Mouse (Mus musculus): ENCODE data around the gene Spon1. TPM values are rescaled to one million over a fixed set of nuclear protein-coding genes. Genes with fewer than 3 reads are reported as not detected.

Spon1 gene
- polyA plus RNA-seq, 2 experiments = 9.0 to 13.8 TPM

GRCm38 (mm10) chr7:113986406-113987134 is 220.8 kb downstream of the Spon1 start:
- no peak overlapping the region for H3K9ac ChIP-seq (ENCODE audit: low read depth, low read length, severe bottlenecking)
- H3K4me3 ChIP-seq (replicated peaks; ENCODE audit: low read length) = no peak overlapping the region
- ATAC-seq (ENCODE audit: low FRiP score, low read depth) = no peak
- no peaks in the 10 kb centered on the region for H3K36me3 ChIP-seq (ENCODE audit: control insufficient read depth, insufficient read depth, low read length)
- H3K4me1 ChIP-seq (ENCODE audit: control insufficient read depth, insufficient read depth, low read length) = no peaks in the 10 kb centered on the region
- no peaks in the 10 kb centered on the region for H3K27me3 ChIP-seq (ENCODE audit: control insufficient read depth, insufficient read depth, low read length)
- no peak overlapping the region for H3K27ac ChIP-seq (replicated peaks; ENCODE audit: low read depth, low read length)
- 79% methylated on average over 10 of the region's 10 CpGs for WGBS
- TF ChIP-seq POLR2A (IDR thresholded peaks at IDR 0.05; ENCODE audit: borderline replicate concordance, extremely low read depth, insufficient read depth, insufficient read length) = no peak
- no peak overlapping the region for H3K4me2 ChIP-seq (replicated peaks; ENCODE audit: low read depth, low read length, severe bottlenecking)
- no peak for DNase-seq (ENCODE audit: low spot score)
- H3K9me3 ChIP-seq (ENCODE audit: control insufficient read depth, low read length) = peaks cover 5% of the 10 kb centered on the region; the same call in 1 of the 2 replicates

DNA sequence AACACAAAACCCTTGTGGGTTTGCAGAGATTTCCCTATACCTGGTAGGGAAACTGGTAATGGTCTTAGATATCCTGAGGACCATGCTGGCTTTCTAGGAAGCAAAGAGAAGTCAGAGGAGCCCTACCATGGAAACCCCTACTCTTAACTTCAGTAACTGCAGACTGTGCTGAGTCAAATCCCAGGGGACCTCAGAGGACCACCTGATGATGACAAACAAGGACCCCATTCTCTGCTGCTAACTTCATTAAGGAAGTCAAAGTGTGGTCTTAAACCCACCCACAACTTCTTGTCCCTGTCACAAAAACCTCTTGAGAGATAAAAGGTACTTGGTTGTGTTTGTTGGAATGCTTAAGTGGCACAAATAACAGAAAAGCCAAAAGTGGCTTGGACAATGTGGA is 222.4 kb downstream of the Spon1 start:
- Histone ChIP-seq H3K27me3 (ENCODE audit: control insufficient read depth, insufficient read depth, low read length) (no peaks in the 10 kb centered on the region), H3K9me3 (ENCODE audit: control insufficient read depth, low read length) (peaks cover 5% of the 10 kb centered on the region; the same call in 1 of the 2 replicates), H3K9ac (ENCODE audit: low read depth, low read length, severe bottlenecking) (no peak overlapping the region), H3K27ac (replicated peaks; ENCODE audit: low read depth, low read length) (no peak overlapping the region), H3K4me1 (ENCODE audit: control insufficient read depth, insufficient read depth, low read length) (no peaks in the 10 kb centered on the region), H3K4me3 (replicated peaks; ENCODE audit: low read length) (no peak overlapping the region), H3K36me3 (ENCODE audit: control insufficient read depth, insufficient read depth, low read length) (no peaks in the 10 kb centered on the region), H3K4me2 (replicated peaks; ENCODE audit: low read depth, low read length, severe bottlenecking) (no peak overlapping the region)
- no peak for TF ChIP-seq POLR2A (IDR thresholded peaks at IDR 0.05; ENCODE audit: borderline replicate concordance, extremely low read depth, insufficient read depth, insufficient read length)
- ATAC-seq (ENCODE audit: low FRiP score, low read depth) = no peak
- DNase-seq (ENCODE audit: low spot score) = no peak

DNA sequence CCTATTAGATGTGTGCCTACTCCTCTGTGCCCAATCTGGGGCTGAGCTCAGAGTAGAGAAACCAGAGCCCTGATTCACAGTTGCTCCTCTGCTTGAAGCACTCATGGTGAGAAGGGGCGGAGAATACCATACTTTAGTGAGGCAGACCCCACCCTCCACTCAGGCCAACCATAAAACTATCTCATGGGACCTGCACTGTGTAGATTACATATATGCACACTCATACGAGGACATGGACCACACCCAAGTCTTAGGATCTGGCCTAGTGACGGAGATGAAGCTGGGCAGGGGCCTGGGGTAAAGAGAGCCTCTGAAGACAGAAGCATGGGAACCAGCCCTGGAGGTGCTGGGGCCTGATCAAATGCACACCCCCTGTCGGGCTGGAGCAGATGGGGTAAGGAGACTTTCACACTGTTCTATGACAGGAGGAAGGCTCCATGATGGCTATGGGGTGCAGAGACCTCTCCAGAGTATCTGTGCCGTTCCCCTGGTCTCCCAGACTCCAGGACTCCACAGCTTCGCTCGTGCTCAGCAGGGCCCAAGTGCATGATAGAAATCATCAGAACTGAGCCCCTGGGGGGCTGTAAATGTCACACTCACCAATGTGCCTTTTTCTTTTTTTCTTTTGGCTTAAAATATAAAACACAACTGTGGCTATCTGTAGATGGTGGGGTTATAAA is 232.0 kb downstream of the Spon1 start:
- Histone ChIP-seq H3K9ac (ENCODE audit: low read depth, low read length, severe bottlenecking) (no peak overlapping the region), H3K27me3 (ENCODE audit: control insufficient read depth, insufficient read depth, low read length) (no peaks in the 10 kb centered on the region), H3K4me1 (ENCODE audit: control insufficient read depth, insufficient read depth, low read length) (no peaks in the 10 kb centered on the region), H3K4me2 (replicated peaks; ENCODE audit: low read depth, low read length, severe bottlenecking) (no peak overlapping the region), H3K9me3 (ENCODE audit: control insufficient read depth, low read length) (no peaks in the 10 kb centered on the region), H3K4me3 (replicated peaks; ENCODE audit: low read length) (no peak overlapping the region), H3K36me3 (ENCODE audit: control insufficient read depth, insufficient read depth, low read length) (no peaks in the 10 kb centered on the region), H3K27ac (replicated peaks; ENCODE audit: low read depth, low read length) (no peak overlapping the region)
- 61% methylated on average over 7 of the region's 7 CpGs for WGBS
- ATAC-seq (ENCODE audit: low FRiP score, low read depth) = no peak
- no peak for DNase-seq (ENCODE audit: low spot score)
- TF ChIP-seq POLR2A (IDR thresholded peaks at IDR 0.05; ENCODE audit: borderline replicate concordance, extremely low read depth, insufficient read depth, insufficient read length) = no peak

GRCm38 (mm10) chr7:114004171-114004570 is 238.4 kb downstream of the Spon1 start:
- Histone ChIP-seq H3K27me3 (ENCODE audit: control insufficient read depth, insufficient read depth, low read length) (no peaks in the 10 kb centered on the region), H3K9me3 (ENCODE audit: control insufficient read depth, low read length) (no peaks in the 10 kb centered on the region), H3K36me3 (ENCODE audit: control insufficient read depth, insufficient read depth, low read length) (no peaks in the 10 kb centered on the region), H3K27ac (replicated peaks; ENCODE audit: low read depth, low read length) (no peak overlapping the region), H3K4me3 (replicated peaks; ENCODE audit: low read length) (no peak overlapping the region), H3K4me1 (ENCODE audit: control insufficient read depth, insufficient read depth, low read length) (no peaks in the 10 kb centered on the region), H3K9ac (ENCODE audit: low read depth, low read length, severe bottlenecking) (no peak overlapping the region), H3K4me2 (replicated peaks; ENCODE audit: low read depth, low read length, severe bottlenecking) (no peak overlapping the region)
- WGBS = 18% methylated on average over 5 of the region's 5 CpGs
- ATAC-seq (ENCODE audit: low FRiP score, low read depth) (no peak), DNase-seq (ENCODE audit: low spot score) (no peak)
- no peak for TF ChIP-seq POLR2A (IDR thresholded peaks at IDR 0.05; ENCODE audit: borderline replicate concordance, extremely low read depth, insufficient read depth, insufficient read length)

DNA sequence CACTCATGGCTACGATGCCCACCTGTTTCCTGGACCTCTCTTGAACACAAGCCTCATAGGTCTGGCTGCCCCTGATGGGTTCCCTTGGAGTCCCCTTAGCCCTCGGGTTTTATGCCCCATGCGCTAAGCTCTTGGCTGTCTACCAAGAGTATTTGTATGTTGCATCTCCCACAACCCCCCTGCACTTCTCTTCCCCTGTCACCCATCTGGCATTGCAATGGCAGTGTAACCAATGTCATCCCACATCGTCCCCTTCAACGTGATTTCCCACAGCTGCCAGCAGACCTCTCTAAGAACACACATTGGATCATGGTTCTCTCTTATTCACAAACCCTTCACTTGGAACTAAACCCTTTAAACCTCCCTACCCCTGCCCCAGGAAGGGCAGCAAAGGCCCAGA is 239.7 kb downstream of the Spon1 start:
- Histone ChIP-seq H3K27me3 (ENCODE audit: control insufficient read depth, insufficient read depth, low read length) (no peaks in the 10 kb centered on the region), H3K36me3 (ENCODE audit: control insufficient read depth, insufficient read depth, low read length) (no peaks in the 10 kb centered on the region), H3K9ac (ENCODE audit: low read depth, low read length, severe bottlenecking) (no peak overlapping the region), H3K4me1 (ENCODE audit: control insufficient read depth, insufficient read depth, low read length) (no peaks in the 10 kb centered on the region), H3K9me3 (ENCODE audit: control insufficient read depth, low read length) (no peaks in the 10 kb centered on the region), H3K4me3 (replicated peaks; ENCODE audit: low read length) (no peak overlapping the region), H3K4me2 (replicated peaks; ENCODE audit: low read depth, low read length, severe bottlenecking) (no peak overlapping the region), H3K27ac (replicated peaks; ENCODE audit: low read depth, low read length) (no peak overlapping the region)
- no peak for DNase-seq (ENCODE audit: low spot score)
- 71% methylated on average over 5 of the region's 5 CpGs for WGBS
- TF ChIP-seq POLR2A (IDR thresholded peaks at IDR 0.05; ENCODE audit: borderline replicate concordance, extremely low read depth, insufficient read depth, insufficient read length) = no peak
- no peak for ATAC-seq (ENCODE audit: low FRiP score, low read depth)

Measured in limb, embryonic 14.5 days (tissue).